Mouse (Mus musculus) adrenal gland, postnatal 0 days (tissue): Measurements from ENCODE around the gene Amz1. TPM values are rescaled to one million over a fixed set of nuclear protein-coding genes. Genes with fewer than 3 reads are reported as not detected.

ENCODE experiments used
- polyA plus RNA-seq: library from polyadenylated mRNA; unstranded; fragments of >200 nt; fragmentation: Nextera tagmentation; extraction: Ambion mirVana; gene quantifications from 2 replicates; pipeline ENCODE4 v1.2.1, GENCODE M21; 2015

Gene Amz1
- polyA plus RNA-seq: 0.90 and 1.3 TPM in 2 replicates

GRCm38 (mm10) chr5:140723822-140724221 lies at the start of gene Amz1:
TSS of gene Amz1 (plus strand) at chr5:140724127.

GRCm38 (mm10) chr5:140702103-140702513 lies 21.8 kb upstream of the Amz1 start, which contains the start of gene Iqce:
TSS of gene Iqce (minus strand) at chr5:140702378.

GRCm38 (mm10) chr5:140704378-140705251 lies 19.3 kb upstream of the Amz1 start, which contains the start of gene Brat1:
TSS of gene Brat1 (plus strand) at chr5:140705011.

Other genes starting within 250 kb of the Amz1 start
- gene Chst12, start 218.6 kb upstream of the Amz1 start, polyA plus RNA-seq: 12.0 and 14.4 TPM in 2 replicates
- not detected in 2 replicates for gene Grifin, start 159.1 kb upstream of the Amz1 start, polyA plus RNA-seq
- gene Lfng, start 116.8 kb upstream of the Amz1 start, polyA plus RNA-seq: 8.7 and 10.1 TPM in 2 replicates
- gene Ttyh3, start 75.1 kb upstream of the Amz1 start, polyA plus RNA-seq: 41.8 and 46.5 TPM in 2 replicates
- 14.2 and 18.9 TPM in 2 replicates for gene Iqce, start 21.7 kb upstream of the Amz1 start, polyA plus RNA-seq
- gene Brat1, start 19.1 kb upstream of the Amz1 start, polyA plus RNA-seq: 12.2 and 17.4 TPM in 2 replicates
- gene Gna12, start 106.3 kb downstream of the Amz1 start, polyA plus RNA-seq: 47.7 and 68.8 TPM in 2 replicates